ENCODE assay signal across 10 mouse cellular contexts in the genomic region with DNA sequence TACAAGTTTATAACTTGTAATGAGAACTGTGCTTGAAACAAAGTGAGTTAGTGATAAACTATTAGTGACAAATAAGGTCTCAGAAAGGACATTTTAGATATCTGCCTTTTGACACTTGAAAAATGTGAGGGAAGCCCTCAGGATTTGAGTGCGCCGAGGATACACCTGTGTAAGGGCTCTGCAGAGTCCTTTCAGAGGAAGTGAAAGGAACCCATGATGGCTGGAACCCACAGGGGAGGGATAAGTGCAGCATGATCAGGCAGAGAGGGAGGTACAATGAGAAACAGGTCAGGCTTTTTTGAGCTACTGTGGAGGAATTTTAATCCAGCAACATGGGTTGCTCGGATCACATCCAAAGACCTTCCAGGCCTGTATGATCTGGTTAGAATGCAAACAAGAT.
"Had no signal": no experiment of that assay in that cellular context is flagged by ENCODE, and none has a peak within 500 bp of the region (broad histone marks: within the 10 kb centered on the region; RNA-seq: fewer than 3 reads in every experiment).

No protein-coding gene starts in this region.

- ATAC-seq: midbrain, embryonic 16.5 days had no signal

- DNase-seq: lung, adult 18-20 months; lung, embryonic 14.5 days; lung, postnatal 10 days; lung, postnatal 4 days; midbrain, embryonic 14.5 days; right cerebral cortex, postnatal 14 days; thymus, adult 2 months; thymus, postnatal 25 days; thymus, postnatal 4 days had no signal
